Mouse (Mus musculus): ENCODE results near the gene Klhl40. TPM values are rescaled to one million over a fixed set of nuclear protein-coding genes. Genes with fewer than 3 reads are reported as not detected.

The Klhl40 gene
- polyA plus RNA-seq, 1 experiment from 2014 or later: 0.99 TPM

- peak within 1 kb of the TSS; percentile 98 for H3K4me2 ChIP-seq (replicated peaks; ENCODE audit: low read depth, low read length)
- peaks cover 18% of the 10 kb centered on the region for H3K4me1 ChIP-seq (ENCODE audit: insufficient read depth, low read length)
- H3K9ac ChIP-seq (replicated peaks; ENCODE audit: low read length): peak within 1 kb of the TSS; percentile 94
- H3K4me3 ChIP-seq (ENCODE audit: low read length): peak within 1 kb of the TSS; percentile 85
- under 1% methylated on average over 88 of the region's 97 CpGs for whole genome bisulfite sequencing
- no peaks in the 10 kb centered on the region for H3K27me3 ChIP-seq (ENCODE audit: insufficient read depth, low read length)
- ATAC-seq (ENCODE audit: low FRiP score, low TSS enrichment): peak; percentile 80
- no peaks in the 10 kb centered on the region for H3K9me3 ChIP-seq (ENCODE audit: low read length)
- peak within 1 kb of the TSS; percentile 93 for H3K27ac ChIP-seq (ENCODE audit: low read length)
- H3K36me3 ChIP-seq (ENCODE audit: insufficient read depth, low read length): peaks cover 37% of the 10 kb centered on the region
Observed at GRCm38 (mm10) chr9:121759091-121760081, 18.0 kb upstream of the Klhl40 start, which contains the start of gene Zfp651. Gene Zfp651, plus strand, starts transcription at chr9:121759330.

GRCm38 (mm10) chr9:121760271-121761090, 16.9 kb upstream of the Klhl40 start:
- 1% methylated on average over 43 of the region's 43 CpGs for WGBS
- peaks cover 33% of the 10 kb centered on the region; the same call in 1 of the 2 replicates for H3K36me3 ChIP-seq (ENCODE audit: insufficient read depth, low read length)

GRCm38 (mm10) chr9:121761091-121761665, 16.2 kb upstream of the Klhl40 start:
- Histone ChIP-seq H3K36me3 (ENCODE audit: insufficient read depth, low read length) (peaks cover 36% of the 10 kb centered on the region; the same call in 1 of the 2 replicates), H3K4me3 (ENCODE audit: low read length) (peak overlapping the region; percentile 85), H3K4me1 (ENCODE audit: insufficient read depth, low read length) (peaks cover 18% of the 10 kb centered on the region), H3K9ac (replicated peaks; ENCODE audit: low read length) (peak overlapping the region; percentile 94), H3K27me3 (ENCODE audit: insufficient read depth, low read length) (no peaks in the 10 kb centered on the region), H3K4me2 (replicated peaks; ENCODE audit: low read depth, low read length) (peak overlapping the region; percentile 98), H3K9me3 (ENCODE audit: low read length) (no peaks in the 10 kb centered on the region), H3K27ac (ENCODE audit: low read length) (no peak overlapping the region)
- WGBS: 61% methylated on average over 10 of the region's 10 CpGs
- no peak for ATAC-seq (ENCODE audit: low FRiP score, low TSS enrichment)

More at GRCm38 (mm10) chr9:121760271-121761090, 16.9 kb upstream of the Klhl40 start:
- Histone ChIP-seq H3K4me2 (replicated peaks; ENCODE audit: low read depth, low read length) (peak overlapping the region; percentile 98), H3K27me3 (ENCODE audit: insufficient read depth, low read length) (no peaks in the 10 kb centered on the region), H3K9ac (replicated peaks; ENCODE audit: low read length) (peak overlapping the region; percentile 94), H3K4me1 (ENCODE audit: insufficient read depth, low read length) (peaks cover 18% of the 10 kb centered on the region), H3K9me3 (ENCODE audit: low read length) (no peaks in the 10 kb centered on the region), H3K27ac (ENCODE audit: low read length) (peak overlapping the region; percentile 93), H3K4me3 (ENCODE audit: low read length) (peak overlapping the region; percentile 85)
- peak; percentile 75 for ATAC-seq (ENCODE audit: low FRiP score, low TSS enrichment)

GRCm38 (mm10) chr9:121761787-121762186, 15.6 kb upstream of the Klhl40 start:
- H3K4me3 ChIP-seq (ENCODE audit: low read length): no peak overlapping the region
- no peak overlapping the region for H3K4me2 ChIP-seq (replicated peaks; ENCODE audit: low read depth, low read length)
- no peaks in the 10 kb centered on the region for H3K9me3 ChIP-seq (ENCODE audit: low read length)
- peaks cover 18% of the 10 kb centered on the region for H3K4me1 ChIP-seq (ENCODE audit: insufficient read depth, low read length)
- ATAC-seq (ENCODE audit: low FRiP score, low TSS enrichment): no peak
- 66% methylated on average over 8 of the region's 8 CpGs for WGBS
- no peak overlapping the region for H3K27ac ChIP-seq (ENCODE audit: low read length)
- H3K9ac ChIP-seq (replicated peaks; ENCODE audit: low read length): no peak overlapping the region
- peaks cover 36% of the 10 kb centered on the region; the same call in 1 of the 2 replicates for H3K36me3 ChIP-seq (ENCODE audit: insufficient read depth, low read length)
- H3K27me3 ChIP-seq (ENCODE audit: insufficient read depth, low read length): no peaks in the 10 kb centered on the region

DNA sequence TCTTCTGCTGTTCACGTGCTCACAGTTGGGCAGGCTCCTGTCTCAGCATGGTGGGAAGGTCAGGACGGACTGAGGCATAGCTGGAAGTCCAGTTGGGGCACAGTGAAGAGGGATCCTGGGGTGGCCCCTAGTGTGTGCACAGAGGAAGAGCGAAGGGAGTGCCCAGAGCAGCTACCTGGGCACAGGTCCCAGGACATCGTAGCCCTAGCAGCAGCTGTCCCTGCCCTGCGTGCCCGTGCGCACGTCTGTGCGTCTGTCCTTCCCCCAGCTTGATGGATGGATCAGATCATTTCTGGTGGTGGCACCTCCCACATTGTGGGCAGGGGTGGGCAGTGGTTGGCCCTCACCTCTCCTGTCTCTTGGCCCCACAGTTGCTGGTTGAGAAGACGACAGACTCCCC, 15.2 kb upstream of the Klhl40 start:
- H3K4me1 ChIP-seq (ENCODE audit: insufficient read depth, low read length): peaks cover 18% of the 10 kb centered on the region
- ATAC-seq (ENCODE audit: low FRiP score, low TSS enrichment): no peak
- no peak overlapping the region for H3K4me3 ChIP-seq (ENCODE audit: low read length)
- no peaks in the 10 kb centered on the region for H3K9me3 ChIP-seq (ENCODE audit: low read length)
- H3K27ac ChIP-seq (ENCODE audit: low read length): no peak overlapping the region
- peaks cover 37% of the 10 kb centered on the region for H3K36me3 ChIP-seq (ENCODE audit: insufficient read depth, low read length)
- H3K9ac ChIP-seq (replicated peaks; ENCODE audit: low read length): no peak overlapping the region
- 86% methylated on average over 10 of the region's 10 CpGs for WGBS
- H3K27me3 ChIP-seq (ENCODE audit: insufficient read depth, low read length): no peaks in the 10 kb centered on the region
- no peak overlapping the region for H3K4me2 ChIP-seq (replicated peaks; ENCODE audit: low read depth, low read length)

DNA sequence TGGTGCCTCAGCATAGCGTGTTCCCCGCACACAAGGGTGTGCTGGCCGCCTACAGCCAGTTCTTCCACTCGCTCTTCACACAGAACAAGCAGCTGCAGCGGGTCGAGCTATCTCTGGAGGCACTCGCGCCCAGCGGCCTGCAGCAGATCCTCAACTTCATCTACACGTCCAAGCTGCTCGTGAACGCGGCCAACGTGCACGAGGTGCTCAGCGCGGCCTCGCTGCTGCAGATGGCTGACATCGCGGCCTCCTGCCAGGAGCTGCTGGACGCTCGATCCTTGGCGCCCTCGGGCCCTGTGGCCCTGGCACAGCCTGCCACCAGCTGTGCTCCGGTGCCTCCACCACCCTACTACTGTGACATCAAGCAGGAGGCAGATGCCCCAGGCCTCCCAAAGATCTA, 14.6 kb upstream of the Klhl40 start:
- H3K4me2 ChIP-seq (replicated peaks; ENCODE audit: low read depth, low read length): no peak overlapping the region
- no peak overlapping the region for H3K27ac ChIP-seq (ENCODE audit: low read length)
- WGBS: 91% methylated on average over 25 of the region's 25 CpGs
- peaks cover 18% of the 10 kb centered on the region for H3K4me1 ChIP-seq (ENCODE audit: insufficient read depth, low read length)
- peaks cover 41% of the 10 kb centered on the region for H3K36me3 ChIP-seq (ENCODE audit: insufficient read depth, low read length)
- no peaks in the 10 kb centered on the region for H3K27me3 ChIP-seq (ENCODE audit: insufficient read depth, low read length)
- no peaks in the 10 kb centered on the region for H3K9me3 ChIP-seq (ENCODE audit: low read length)
- no peak for ATAC-seq (ENCODE audit: low FRiP score, low TSS enrichment)
- H3K4me3 ChIP-seq (ENCODE audit: low read length): no peak overlapping the region
- no peak overlapping the region for H3K9ac ChIP-seq (replicated peaks; ENCODE audit: low read length)

DNA sequence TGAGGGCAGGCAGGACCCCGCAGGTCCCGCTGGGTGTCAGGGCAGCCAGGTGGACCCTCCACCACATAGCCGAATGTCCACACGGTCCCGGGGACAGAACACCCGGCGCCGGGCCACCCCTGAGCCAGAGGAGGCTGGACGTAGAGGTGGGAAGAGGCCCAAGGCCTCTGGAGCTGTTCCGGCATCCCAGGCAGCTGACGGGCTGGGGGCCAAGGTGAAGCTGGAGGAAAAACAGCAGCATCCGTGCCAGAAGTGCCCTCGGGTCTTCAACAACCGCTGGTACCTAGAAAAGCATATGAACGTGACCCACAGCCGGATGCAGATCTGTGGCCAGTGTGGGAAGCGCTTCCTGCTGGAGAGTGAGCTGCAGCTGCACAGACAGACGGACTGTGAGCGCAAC, 13.7 kb upstream of the Klhl40 start:
- Histone ChIP-seq H3K36me3 (ENCODE audit: insufficient read depth, low read length) (peaks cover 47% of the 10 kb centered on the region), H3K9me3 (ENCODE audit: low read length) (no peaks in the 10 kb centered on the region), H3K4me3 (ENCODE audit: low read length) (no peak overlapping the region), H3K4me2 (replicated peaks; ENCODE audit: low read depth, low read length) (no peak overlapping the region), H3K9ac (replicated peaks; ENCODE audit: low read length) (no peak overlapping the region), H3K27ac (ENCODE audit: low read length) (no peak overlapping the region), H3K4me1 (ENCODE audit: insufficient read depth, low read length) (peaks cover 14% of the 10 kb centered on the region), H3K27me3 (ENCODE audit: insufficient read depth, low read length) (no peaks in the 10 kb centered on the region)
- no peak for ATAC-seq (ENCODE audit: low FRiP score, low TSS enrichment)
- 90% methylated on average over 19 of the region's 19 CpGs for WGBS

- Histone ChIP-seq H3K4me1 (ENCODE audit: insufficient read depth, low read length) (peaks cover 8% of the 10 kb centered on the region; the same call in 1 of the 2 replicates), H3K9ac (replicated peaks; ENCODE audit: low read length) (no peak overlapping the region), H3K27ac (ENCODE audit: low read length) (no peak overlapping the region), H3K4me3 (ENCODE audit: low read length) (no peak overlapping the region), H3K36me3 (ENCODE audit: insufficient read depth, low read length) (peaks cover 47% of the 10 kb centered on the region), H3K27me3 (ENCODE audit: insufficient read depth, low read length) (no peaks in the 10 kb centered on the region), H3K4me2 (replicated peaks; ENCODE audit: low read depth, low read length) (no peak overlapping the region), H3K9me3 (ENCODE audit: low read length) (no peaks in the 10 kb centered on the region)
- no peak for ATAC-seq (ENCODE audit: low FRiP score, low TSS enrichment)
- 92% methylated on average over 16 of the region's 16 CpGs for WGBS
Observed at GRCm38 (mm10) chr9:121765166-121765855, 12.1 kb upstream of the Klhl40 start.

DNA sequence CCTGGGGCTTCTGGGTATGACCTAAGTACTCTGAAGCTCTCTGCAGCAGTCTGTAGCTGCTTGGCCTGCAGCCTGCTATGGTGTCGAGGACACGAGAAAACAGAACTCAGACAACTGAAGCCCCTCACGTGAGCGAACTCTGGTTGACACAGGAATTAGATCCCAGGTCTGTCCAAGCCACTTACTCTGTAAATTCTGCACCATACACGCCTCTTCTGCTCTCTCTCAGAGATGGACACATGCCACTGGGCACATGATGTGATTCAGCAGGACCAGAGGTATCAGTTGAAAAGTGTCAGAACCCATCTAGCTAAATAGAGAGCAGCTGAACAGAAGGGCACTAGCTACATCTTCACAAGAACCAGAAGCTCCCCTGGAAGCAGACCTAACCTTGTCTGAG, 5.0 kb upstream of the Klhl40 start:
- Histone ChIP-seq H3K4me3 (ENCODE audit: low read length) (no peak overlapping the region), H3K4me2 (replicated peaks; ENCODE audit: low read depth, low read length) (no peak overlapping the region), H3K9ac (replicated peaks; ENCODE audit: low read length) (no peak overlapping the region), H3K9me3 (ENCODE audit: low read length) (no peaks in the 10 kb centered on the region), H3K27ac (ENCODE audit: low read length) (no peak overlapping the region), H3K4me1 (ENCODE audit: insufficient read depth, low read length) (no peaks in the 10 kb centered on the region; the same call in 1 of the 2 replicates), H3K27me3 (ENCODE audit: insufficient read depth, low read length) (peaks cover 11% of the 10 kb centered on the region), H3K36me3 (ENCODE audit: insufficient read depth, low read length) (0 out of 2 replicates have a peak, but pooled peaks cover 8% of the 10 kb centered on the region)
- WGBS: 48% methylated on average over 5 of the region's 5 CpGs
- ATAC-seq (ENCODE audit: low FRiP score, low TSS enrichment): no peak
